Mouse (Mus musculus): ENCODE results near the gene Usf3. TPM values are rescaled to one million over a fixed set of nuclear protein-coding genes. Genes with fewer than 3 reads are reported as not detected.

Gene Usf3
- polyA plus RNA-seq (2017; shearing (Covaris generic)) = 2.1 TPM

GRCm38 (mm10) chr16:44173155-44173941 is at the start of gene Usf3:
Usf3 (plus strand) TSS chr16:44173246.

GRCm38 (mm10) chr16:44139536-44140185 is 33.4 kb upstream of the Usf3 start, which contains the start of the genes Atp6v1a and Naa50:
Atp6v1a (minus strand) TSS chr16:44139705.
Naa50 (plus strand) TSS chr16:44139830.

Other genes starting within 250 kb of the Usf3 start
- 18.6 TPM for gene Qtrt2, start 246.4 kb upstream of the Usf3 start, polyA plus RNA-seq (2017; shearing (Covaris generic))
- 3.4 TPM for gene Zdhhc23, start 193.5 kb upstream of the Usf3 start, polyA plus RNA-seq (2017; shearing (Covaris generic))
- gene Gramd1c, start 109.9 kb upstream of the Usf3 start, polyA plus RNA-seq (2017; shearing (Covaris generic)) = 6.3 TPM
- 24.9 TPM for gene Atp6v1a, start 33.5 kb upstream of the Usf3 start, polyA plus RNA-seq (2017; shearing (Covaris generic))
- 43.0 TPM for gene Naa50, start 33.4 kb upstream of the Usf3 start, polyA plus RNA-seq (2017; shearing (Covaris generic))
- 42.1 TPM for gene Sidt1, start 159.9 kb downstream of the Usf3 start, polyA plus RNA-seq (2017; shearing (Covaris generic))
- gene Spice1, start 173.9 kb downstream of the Usf3 start, polyA plus RNA-seq (2017; shearing (Covaris generic)) = 42.4 TPM
- gene Cfap44, start 221.6 kb downstream of the Usf3 start, polyA plus RNA-seq (2017; shearing (Covaris generic)) = not detected